Mouse (Mus musculus) liver, embryonic 14.5 days (tissue): ENCODE data around the gene Ahnak. TPM values are rescaled to one million over a fixed set of nuclear protein-coding genes. Genes with fewer than 3 reads are reported as not detected.
"Not testable (repeated sequence)": the region's sequence is repeated elsewhere in the genome, so short reads cannot be mapped to it uniquely, and the experiment has no call there.

Experiments
- ATAC-seq: fragments of 200-750 bp; cut with Nextera tagmentation; 2 replicates; pipeline ENCODE4 v1.8.0; 2017; ENCODE audit warnings: moderate number of reproducible peaks, mild to moderate bottlenecking, moderate library complexity; ENCODE audit not compliant: insufficient read depth
- DNase-seq, 3 experiments: peaks; one replicate each; pipeline ENCODE4 v3.0.0-alpha.2; 2012 to 2013; ENCODE audit warnings: low read depth in 3 of 3, low spot score in 3 of 3
- H3K27ac ChIP-seq: fragments of 300-500 bp; sonication (generic); 2 replicates; pipeline ENCODE4 v1.5.1; 2014; ENCODE audit warnings: moderate library complexity, mild to moderate bottlenecking, control low read depth, inconsistent platforms
- H3K27me3 ChIP-seq: fragments of 300-500 bp; sonication (generic); 2 replicates; pipeline ENCODE4 v1.6.1; 2014; ENCODE audit warnings: mild to moderate bottlenecking, low read length, moderate library complexity; ENCODE audit not compliant: control insufficient read depth, insufficient read depth
- H3K36me3 ChIP-seq: fragments of 300-500 bp; sonication (generic); replicated peaks from 2 replicates; pipeline ENCODE4 v1.6.1; 2014; ENCODE audit warnings: low read depth; ENCODE audit not compliant: control insufficient read depth, insufficient read depth
- H3K4me1 ChIP-seq, 2 experiments: fragments of 200-500 bp in 1 of 2; fragments of 300-500 bp in 1 of 2; sonication (generic) in 1 of 2; replicated peaks; 2 replicates each; pipeline ENCODE4 v1.6.1; 2012 to 2014; ENCODE audit warnings: antibody characterized with exemption in 1 of 2, inconsistent platforms in 1 of 2, low read length in 1 of 2; ENCODE audit not compliant: control insufficient read depth in 2 of 2, insufficient read depth in 2 of 2
- H3K4me2 ChIP-seq: fragments of 300-500 bp; sonication (generic); 2 replicates; pipeline ENCODE4 v1.6.1; 2014; ENCODE audit warnings: low read depth, mild to moderate bottlenecking, control low read depth, moderate library complexity
- H3K4me3 ChIP-seq, 2 experiments: fragments of 200-500 bp in 1 of 2; fragments of 300-500 bp in 1 of 2; sonication (generic) in 1 of 2; 2 replicates each; pipeline ENCODE4 v1.5.1; 2012 to 2014; ENCODE audit warnings: low read depth in 2 of 2, low read length in 2 of 2, mild to moderate bottlenecking in 2 of 2, control low read depth in 1 of 2, inconsistent platforms in 1 of 2, moderate library complexity in 1 of 2; ENCODE audit not compliant: insufficient read depth in 1 of 2
- H3K9ac ChIP-seq: fragments of 300-500 bp; sonication (generic); replicated peaks from 2 replicates; pipeline ENCODE4 v1.6.1; 2014; ENCODE audit warnings: mild to moderate bottlenecking, control low read depth, moderate library complexity
- H3K9me3 ChIP-seq: fragments of 300-500 bp; sonication (generic); 2 replicates; pipeline ENCODE4 v1.6.1; 2016; ENCODE audit warnings: low read length, mixed read lengths; ENCODE audit not compliant: control insufficient read depth
- CTCF ChIP-seq: IDR thresholded peaks from 2 replicates; pipeline ENCODE4 v1.5.1; 2016; ENCODE audit warnings: antibody characterized with exemption, low read depth, control low read depth
- EP300 ChIP-seq: IDR thresholded peaks from 2 replicates; pipeline ENCODE4 v1.6.1; 2016; ENCODE audit warnings: antibody characterized with exemption, low read depth
- WGBS: fragments of 180-500 bp; shearing (Covaris S2); extraction: QIAGEN DNeasy Blood & Tissue Kit; methylation state at CpG from one replicate; pipeline ENCODE4 v1.1.7; 2014; ENCODE audit not compliant: insufficient replicate concordance; 5-methylcytosine and 5-hydroxymethylcytosine counted together
- polyA plus RNA-seq, 2 experiments: library from polyadenylated mRNA; depleted of rRNA in 1 of 2; stranded (reverse) in 1 of 2; unstranded in 1 of 2; fragments of >200 nt; fragmentation: Nextera tagmentation in 1 of 2; extraction: Ambion mirVana in 1 of 2; gene quantifications; 2 replicates each; pipeline versions ENCODE4 v1.2.1 to v1.2.3; 2012 to 2014

Gene Ahnak
- polyA plus RNA-seq, 2 experiments: 0.83 to 1.7 TPM

DNA sequence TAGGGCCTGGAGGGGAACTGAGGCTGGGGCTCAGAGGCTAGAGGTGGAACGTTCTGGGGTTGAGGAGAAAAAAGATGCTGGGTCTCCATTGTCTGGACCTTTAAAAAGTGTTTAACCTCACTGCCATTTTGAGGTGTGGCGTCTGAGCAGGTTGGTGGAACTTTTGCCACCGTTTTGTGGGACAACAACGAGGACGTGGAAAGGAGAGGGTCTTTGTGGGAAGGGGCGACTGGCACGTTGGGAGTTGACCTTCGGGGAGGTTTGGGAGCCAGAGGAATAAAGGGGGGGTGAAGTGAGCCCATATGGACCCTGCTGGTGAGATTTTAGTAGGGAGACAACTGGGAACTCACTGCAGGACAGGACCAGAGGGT, 21.7 kb upstream of the Ahnak start:
- DNase-seq: no peak
- H3K4me2 ChIP-seq: peak overlapping the region; percentile 73
- peak overlapping the region; percentile 66 to 91 for H3K4me3 ChIP-seq
- TF ChIP-seq EP300 (no peak), CTCF (no peak)
- H3K9ac ChIP-seq: peak overlapping the region; percentile 73
- WGBS: 0% methylated on average over 8 of the region's 8 CpGs
- ATAC-seq: no peak
- no peaks in the 10 kb centered on the region for H3K9me3 ChIP-seq
- H3K27ac ChIP-seq: peak overlapping the region; percentile 69
- peaks cover 8% of the 10 kb centered on the region in 2 experiments for H3K4me1 ChIP-seq
- H3K36me3 ChIP-seq: peaks cover 63% of the 10 kb centered on the region
- H3K27me3 ChIP-seq: no peaks in the 10 kb centered on the region

GRCm38 (mm10) chr19:8967893-8968292, 21.2 kb upstream of the Ahnak start:
- ATAC-seq (no peak), DNase-seq (no peak)
- Histone ChIP-seq H3K9ac (peak overlapping the region; percentile 73), H3K4me1 (peaks cover 8% of the 10 kb centered on the region in 2 experiments), H3K4me2 (peak overlapping the region; percentile 73), H3K27ac (peak overlapping the region; percentile 69), H3K36me3 (peaks cover 63% of the 10 kb centered on the region), H3K27me3 (no peaks in the 10 kb centered on the region), H3K4me3 (peak overlapping the region; percentile 66 to 91), H3K9me3 (no peaks in the 10 kb centered on the region)
- TF ChIP-seq EP300 (no peak), CTCF (no peak)
- WGBS: 4% methylated on average over 9 of the region's 9 CpGs

DNA sequence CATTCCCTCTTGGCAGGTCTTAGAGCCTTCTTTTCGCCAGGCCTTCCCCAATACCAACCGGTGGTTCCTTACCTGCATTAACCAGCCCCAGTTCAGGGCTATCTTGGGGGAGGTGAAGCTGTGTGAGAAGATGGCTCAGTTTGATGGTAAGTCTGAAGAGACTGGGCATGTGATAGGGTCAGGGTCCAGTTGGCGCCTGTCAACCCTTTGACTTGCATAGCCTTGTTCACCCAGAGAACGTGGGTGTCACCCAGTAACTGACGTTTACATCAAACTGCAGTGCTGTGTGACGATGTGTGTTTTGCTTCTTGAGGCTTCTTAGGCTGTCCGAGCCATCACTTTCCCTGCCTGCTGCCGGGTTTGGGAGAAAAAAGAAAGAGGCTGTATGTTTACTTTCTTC, 16.6 kb upstream of the Ahnak start:
- not testable (repeated sequence) for H3K9ac ChIP-seq, ATAC-seq, H3K9me3 ChIP-seq, H3K27me3 ChIP-seq, H3K4me2 ChIP-seq, H3K27ac ChIP-seq, H3K4me1 ChIP-seq, H3K4me3 ChIP-seq, DNase-seq
- WGBS: 76% methylated on average over 8 of the region's 8 CpGs
- H3K36me3 ChIP-seq: peaks cover 80% of the 10 kb centered on the region

DNA sequence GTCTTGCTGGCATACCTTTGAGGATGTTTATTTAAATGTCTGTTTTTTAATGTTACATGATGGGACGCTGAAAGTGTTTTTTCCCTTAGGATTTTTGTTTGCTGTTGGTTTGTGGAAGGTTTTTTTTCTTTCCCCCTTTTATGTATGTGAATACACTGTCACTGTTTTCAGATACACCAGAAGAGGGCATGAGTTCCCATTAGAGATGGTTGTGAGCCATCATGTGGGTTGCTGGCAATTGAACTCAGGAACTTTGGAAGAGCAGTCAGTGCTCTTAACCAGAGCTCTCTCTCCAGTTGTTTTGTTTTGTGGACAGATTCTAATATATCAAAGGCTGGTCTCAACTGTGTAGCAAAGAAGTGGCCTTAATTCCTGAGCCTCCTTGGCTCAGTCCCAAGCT, 14.4 kb upstream of the Ahnak start:
- no peaks in the 10 kb centered on the region for H3K9me3 ChIP-seq

DNA sequence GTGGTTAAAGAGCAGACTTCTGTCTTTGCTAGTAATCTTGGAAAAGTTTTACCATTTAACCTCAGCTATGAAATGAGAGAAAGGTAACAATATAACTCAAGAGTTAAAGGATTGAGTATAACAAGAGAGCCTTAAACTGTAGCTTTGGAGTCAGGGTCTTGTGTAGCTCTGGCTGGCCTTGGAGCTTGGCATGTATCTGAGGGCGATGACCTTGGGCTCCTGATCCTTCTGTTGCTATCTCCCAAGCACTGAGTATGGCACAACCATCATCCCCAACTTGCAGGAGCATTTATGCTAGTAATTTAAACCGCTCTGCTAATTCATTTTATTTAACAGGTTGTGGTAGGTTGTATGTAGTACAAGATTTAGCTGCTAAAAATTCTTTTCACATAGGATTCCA, 13.6 kb upstream of the Ahnak start:
- Histone ChIP-seq H3K36me3 (peaks cover 89% of the 10 kb centered on the region), H3K4me1 (no peaks in the 10 kb centered on the region), H3K27ac (no peak overlapping the region), H3K4me2 (no peak overlapping the region), H3K4me3 (no peak overlapping the region), H3K9me3 (no peaks in the 10 kb centered on the region), H3K9ac (no peak overlapping the region; the same call in 1 of the 2 replicates), H3K27me3 (no peaks in the 10 kb centered on the region)
- no peak for ATAC-seq
- no peak for DNase-seq
- 74% methylated on average over 2 of the region's 2 CpGs for WGBS
- TF ChIP-seq CTCF: no peak
- no peak for TF ChIP-seq EP300

More for the DNA sequence above, 14.4 kb upstream of the Ahnak start:
- H3K4me1 ChIP-seq: no peaks in the 10 kb centered on the region
- DNase-seq (no peak), ATAC-seq (no peak)
- no peak overlapping the region for H3K4me3 ChIP-seq
- WGBS: 85% methylated on average over 1 of the region's 1 CpGs
- no peaks in the 10 kb centered on the region for H3K27me3 ChIP-seq
- peaks cover 94% of the 10 kb centered on the region for H3K36me3 ChIP-seq
- no peak overlapping the region for H3K27ac ChIP-seq
- no peak for TF ChIP-seq EP300
- no peak for TF ChIP-seq CTCF
- no peak overlapping the region for H3K9ac ChIP-seq
- H3K4me2 ChIP-seq: no peak overlapping the region

GRCm38 (mm10) chr19:8976535-8976934, 12.5 kb upstream of the Ahnak start:
- TF ChIP-seq CTCF: peak; percentile 81
- TF ChIP-seq EP300: no peak
- no peak for DNase-seq
- Histone ChIP-seq H3K27ac (no peak overlapping the region), H3K4me2 (no peak overlapping the region), H3K4me3 (no peak overlapping the region), H3K27me3 (no peaks in the 10 kb centered on the region), H3K9me3 (no peaks in the 10 kb centered on the region), H3K4me1 (no peaks in the 10 kb centered on the region), H3K36me3 (peaks cover 78% of the 10 kb centered on the region), H3K9ac (no peak overlapping the region)
- ATAC-seq: no peak
- WGBS: 70% methylated on average over 3 of the region's 3 CpGs
